Mouse (Mus musculus): Measurements from ENCODE around the gene B4galnt4. TPM values are rescaled to one million over a fixed set of nuclear protein-coding genes. Genes with fewer than 3 reads are reported as not detected.

The B4galnt4 gene
- polyA plus RNA-seq, 1 experiment: 7.7 TPM

- DNase-seq (ENCODE audit: low read depth): no peak
Measured at GRCm38 (mm10) chr7:141119487-141119886, 58.6 kb downstream of the B4galnt4 start.

- no peak for DNase-seq (ENCODE audit: low read depth)
Measured at GRCm38 (mm10) chr7:141120605-141121004, 59.7 kb downstream of the B4galnt4 start.

DNA sequence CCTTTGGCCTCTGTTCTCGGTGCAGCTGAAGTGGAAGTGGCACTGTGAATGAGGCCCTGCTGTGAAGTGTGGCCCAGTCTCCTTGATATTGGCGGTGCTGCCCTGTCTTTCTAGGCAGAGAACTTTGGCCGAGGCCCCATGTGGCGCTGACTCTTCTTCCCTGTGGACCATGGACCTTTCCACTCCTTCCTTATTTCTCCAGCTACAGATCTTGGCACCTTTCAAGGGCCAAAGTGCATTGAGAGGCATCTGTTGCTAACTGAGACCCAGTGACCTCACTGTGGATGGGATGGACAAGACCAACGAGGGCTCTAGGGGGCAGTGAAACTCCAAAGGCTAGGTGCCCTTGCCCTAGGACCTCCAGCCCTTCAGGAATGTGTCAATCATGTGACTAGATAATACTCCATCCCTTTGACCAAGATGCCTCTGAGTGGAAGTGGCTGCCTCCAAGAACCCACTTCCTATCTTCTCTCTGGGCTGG lies 60.2 kb downstream of the B4galnt4 start:
- DNase-seq (ENCODE audit: low read depth): no peak

Other genes with a start within 250 kb of the B4galnt4 start
- gene Zfp941, start 238.9 kb upstream of the B4galnt4 start, polyA plus RNA-seq (2012; rRNA removed): 0.20 and 0.30 TPM in 2 replicates
- 2.0 and 2.1 TPM in 2 replicates for gene Urah, start 226.1 kb upstream of the B4galnt4 start, polyA plus RNA-seq (2012; rRNA removed)
- 1.6 and 1.8 TPM in 2 replicates for gene Scgb1c1, start 215.6 kb upstream of the B4galnt4 start, polyA plus RNA-seq (2012; rRNA removed)
- 0.74 and 1.2 TPM in 2 replicates for gene Odf3, start 213.3 kb upstream of the B4galnt4 start, polyA plus RNA-seq (2012; rRNA removed)
- gene Gm45785, start 204.8 kb upstream of the B4galnt4 start, polyA plus RNA-seq (2012; rRNA removed): not detected in 2 replicates
- gene Ric8a, start 204.1 kb upstream of the B4galnt4 start, polyA plus RNA-seq (2012; rRNA removed): 103 and 117 TPM in 2 replicates
- gene Bet1l, start 203.5 kb upstream of the B4galnt4 start, polyA plus RNA-seq (2012; rRNA removed): 32.0 and 40.0 TPM in 2 replicates
- gene Psmd13, start 179.1 kb upstream of the B4galnt4 start, polyA plus RNA-seq (2012; rRNA removed): 68.5 and 81.3 TPM in 2 replicates
- gene Sirt3, start 178.8 kb upstream of the B4galnt4 start, polyA plus RNA-seq (2012; rRNA removed): 27.4 and 29.3 TPM in 2 replicates
- 12.1 and 40.0 TPM in 2 replicates for gene Cox8b, start 160.7 kb upstream of the B4galnt4 start, polyA plus RNA-seq (2012; rRNA removed)
- gene Nlrp6, start 140.2 kb upstream of the B4galnt4 start, polyA plus RNA-seq (2012; rRNA removed): 1.2 and 2.3 TPM in 2 replicates
- gene Pgghg, start 119.7 kb upstream of the B4galnt4 start, polyA plus RNA-seq (2012; rRNA removed): 25.9 and 33.1 TPM in 2 replicates
- 0.84 and 1.7 TPM in 2 replicates for gene Ifitm5, start 110.8 kb upstream of the B4galnt4 start, polyA plus RNA-seq (2012; rRNA removed)
- 0.36 and 0.74 TPM in 2 replicates for gene Gm45717, start 105.2 kb upstream of the B4galnt4 start, polyA plus RNA-seq (2012; rRNA removed)
- 841 and 986 TPM in 2 replicates for gene Ifitm2, start 105.1 kb upstream of the B4galnt4 start, polyA plus RNA-seq (2012; rRNA removed)
- 73.9 and 89.5 TPM in 2 replicates for gene Ifitm1, start 93.9 kb upstream of the B4galnt4 start, polyA plus RNA-seq (2012; rRNA removed)
- gene Ifitm3, start 50.3 kb upstream of the B4galnt4 start, polyA plus RNA-seq (2012; rRNA removed): 421 and 433 TPM in 2 replicates
- 10.2 and 16.1 TPM in 2 replicates for gene Ifitm6, start 43.2 kb upstream of the B4galnt4 start, polyA plus RNA-seq (2012; rRNA removed)
- not detected in 2 replicates for gene Gm17387, start 32.0 kb upstream of the B4galnt4 start, polyA plus RNA-seq (2012; rRNA removed)
- gene Pkp3, start 17.1 kb downstream of the B4galnt4 start, polyA plus RNA-seq (2012; rRNA removed): 21.5 and 23.5 TPM in 2 replicates
- 22.0 and 23.1 TPM in 2 replicates for gene Sigirr, start 39.5 kb downstream of the B4galnt4 start, polyA plus RNA-seq (2012; rRNA removed)
- 4.1 TPM in 2 replicates for gene Ano9, start 56.7 kb downstream of the B4galnt4 start, polyA plus RNA-seq (2012; rRNA removed)
- gene Ptdss2, start 61.3 kb downstream of the B4galnt4 start, polyA plus RNA-seq (2012; rRNA removed): 42.3 and 42.8 TPM in 2 replicates
- 227 and 260 TPM in 2 replicates for gene Rnh1, start 111.8 kb downstream of the B4galnt4 start, polyA plus RNA-seq (2012; rRNA removed)
- 78.5 and 89.2 TPM in 2 replicates for gene Hras, start 132.9 kb downstream of the B4galnt4 start, polyA plus RNA-seq (2012; rRNA removed)
- gene Lrrc56, start 133.1 kb downstream of the B4galnt4 start, polyA plus RNA-seq (2012; rRNA removed): 12.7 and 12.9 TPM in 2 replicates
- gene Lmntd2, start 153.0 kb downstream of the B4galnt4 start, polyA plus RNA-seq (2012; rRNA removed): 13.0 and 13.1 TPM in 2 replicates
- gene Rassf7, start 154.8 kb downstream of the B4galnt4 start, polyA plus RNA-seq (2012; rRNA removed): 60.9 and 68.6 TPM in 2 replicates
- gene Phrf1, start 167.7 kb downstream of the B4galnt4 start, polyA plus RNA-seq (2012; rRNA removed): 22.7 and 40.8 TPM in 2 replicates
- 53.6 and 59.7 TPM in 2 replicates for gene Irf7, start 205.4 kb downstream of the B4galnt4 start, polyA plus RNA-seq (2012; rRNA removed)
- gene Cdhr5, start 215.7 kb downstream of the B4galnt4 start, polyA plus RNA-seq (2012; rRNA removed): 3.1 and 16.2 TPM in 2 replicates
- gene Sct, start 218.0 kb downstream of the B4galnt4 start, polyA plus RNA-seq (2012; rRNA removed): 5.1 and 8.1 TPM in 2 replicates
- gene Drd4, start 230.9 kb downstream of the B4galnt4 start, polyA plus RNA-seq (2012; rRNA removed): 3.9 and 5.1 TPM in 2 replicates